Mouse (Mus musculus): ENCODE data around the gene Gm49321. TPM values are rescaled to one million over a fixed set of nuclear protein-coding genes. Genes with fewer than 3 reads are reported as not detected.

Gm49321 gene
- polyA plus RNA-seq (2015; fragmentation: Nextera tagmentation; extraction: Ambion mirVana), result 18.0 and 22.7 TPM in 2 replicates

DNA sequence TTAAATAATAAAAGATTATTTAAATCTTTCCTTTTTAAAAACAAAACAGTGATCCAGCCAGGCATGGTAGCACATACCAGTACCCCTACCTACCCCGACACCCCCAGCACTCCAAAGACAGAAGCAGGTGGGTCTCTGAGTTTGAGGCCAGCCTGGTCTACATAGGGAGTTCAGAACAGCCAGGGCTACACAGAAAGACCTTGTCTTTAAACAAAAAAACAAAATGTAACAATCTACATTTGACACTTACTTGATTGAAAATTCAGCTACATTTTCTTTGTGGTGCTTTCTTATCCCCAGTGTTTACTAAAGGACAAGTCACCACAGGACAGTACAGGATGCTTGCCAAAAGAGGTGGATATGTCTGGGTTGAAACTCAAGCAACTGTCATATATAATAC lies at the start of gene Gm49321:
Gene Gm49321, plus strand, starts transcription at position 301 of the 400 bp plus-strand sequence.
- Histone ChIP-seq H3K9ac (no peak within 1 kb of the TSS), H3K4me1 (replicated peaks) (no peaks in the 10 kb centered on the region), H3K9me3 (no peaks in the 10 kb centered on the region), H3K27ac (replicated peaks) (no peak within 1 kb of the TSS), H3K27me3 (no peaks in the 10 kb centered on the region), H3K36me3 (peaks cover 79% of the 10 kb centered on the region), H3K4me3 (no peak within 1 kb of the TSS), H3K4me2 (no peak within 1 kb of the TSS)
- WGBS, result 81% methylated on average over 1 of the region's 1 CpGs
- no peak for ATAC-seq (ENCODE audit: low read depth)

DNA sequence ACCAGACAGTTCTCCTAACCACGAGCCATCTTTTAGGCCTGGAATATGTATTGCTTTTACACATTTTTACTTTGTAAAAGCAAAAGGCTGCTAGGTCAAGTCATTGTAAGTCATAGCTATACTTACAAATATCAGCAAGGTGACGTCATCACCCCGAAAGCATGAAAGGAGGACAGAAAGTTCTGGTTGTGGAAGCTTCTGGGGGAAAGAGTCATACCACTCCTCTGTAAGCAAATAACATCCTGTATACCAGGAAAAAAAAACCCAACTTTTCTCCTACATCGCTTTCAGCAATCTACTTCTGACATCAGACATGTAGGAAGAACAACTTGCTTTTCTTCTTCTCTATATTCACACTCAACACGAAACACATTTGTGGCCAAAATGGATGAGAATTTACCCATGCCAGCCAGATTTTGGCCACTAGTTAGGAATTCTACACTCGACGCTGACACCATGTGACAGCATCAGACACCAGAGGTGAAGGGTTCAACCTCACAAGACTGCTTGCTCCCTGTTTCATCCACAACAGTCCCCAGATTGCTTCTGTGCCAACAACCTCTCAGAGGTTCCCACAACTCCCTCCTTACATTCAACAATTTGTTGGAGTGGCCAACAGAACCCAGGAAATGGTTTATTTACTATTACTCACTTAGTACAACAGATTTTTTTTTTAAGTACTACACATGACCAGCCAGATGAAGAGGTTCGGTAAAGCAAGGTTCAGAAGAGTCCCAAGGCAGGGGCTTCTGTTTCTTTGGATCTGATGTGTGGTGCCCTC lies 49.3 kb upstream of the Gm49321 start:
- Histone ChIP-seq H3K4me1 (replicated peaks) (peaks cover 9% of the 10 kb centered on the region), H3K27me3 (no peaks in the 10 kb centered on the region), H3K4me3 (no peak overlapping the region), H3K36me3 (no peaks in the 10 kb centered on the region), H3K4me2 (no peak overlapping the region), H3K27ac (replicated peaks) (no peak overlapping the region), H3K9me3 (no peaks in the 10 kb centered on the region), H3K9ac (no peak overlapping the region)
- no peak for ATAC-seq (ENCODE audit: low read depth)
- WGBS, result 91% methylated on average over 8 of the region's 8 CpGs

DNA sequence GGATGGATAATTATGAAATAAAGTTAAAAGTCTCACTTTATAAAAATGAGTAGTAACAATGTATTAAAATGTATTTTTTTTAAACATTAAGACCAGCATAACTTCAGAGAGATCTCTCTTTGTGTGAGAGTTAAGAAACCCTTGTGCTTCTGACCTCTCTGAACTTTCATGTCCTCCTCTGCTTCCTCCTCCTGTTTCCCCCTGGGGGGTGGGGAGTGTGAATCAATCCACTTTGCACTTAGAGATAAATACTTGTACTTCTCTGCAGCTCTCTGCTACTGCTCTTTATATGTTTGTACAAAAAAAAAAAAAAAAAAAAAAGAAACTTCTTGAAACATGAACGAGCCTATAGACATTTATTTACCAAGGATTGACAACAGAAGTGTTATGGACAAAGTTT lies 47.9 kb upstream of the Gm49321 start:
- Histone ChIP-seq H3K4me1 (replicated peaks) (peaks cover 11% of the 10 kb centered on the region), H3K9me3 (no peaks in the 10 kb centered on the region), H3K27me3 (no peaks in the 10 kb centered on the region), H3K27ac (replicated peaks) (no peak overlapping the region), H3K4me3 (no peak overlapping the region), H3K4me2 (no peak overlapping the region), H3K9ac (no peak overlapping the region), H3K36me3 (no peaks in the 10 kb centered on the region)
- no peak for ATAC-seq (ENCODE audit: low read depth)
- 71% methylated on average over 1 of the region's 1 CpGs for WGBS

DNA sequence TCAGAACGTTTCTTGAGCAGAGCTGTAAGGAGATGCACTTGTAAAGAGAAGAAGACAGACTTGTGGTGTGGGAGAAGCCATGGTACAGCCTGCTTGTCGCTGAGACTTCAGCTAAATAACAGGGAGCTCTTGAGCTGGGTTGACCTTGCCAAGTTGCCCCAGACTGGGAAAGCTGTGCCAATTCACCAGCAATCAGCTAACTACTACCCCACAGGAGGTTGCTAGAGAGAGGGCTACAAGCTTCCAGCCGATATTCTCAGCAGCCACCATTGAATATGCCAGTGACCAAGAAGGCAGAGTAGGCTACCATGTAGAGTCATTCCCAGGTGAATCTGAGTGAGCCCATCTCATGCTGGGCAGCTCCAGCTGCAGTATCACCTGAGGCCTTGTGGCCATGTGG lies 47.4 kb upstream of the Gm49321 start:
- Histone ChIP-seq H3K9me3 (no peaks in the 10 kb centered on the region), H3K9ac (no peak overlapping the region), H3K4me3 (no peak overlapping the region), H3K36me3 (no peaks in the 10 kb centered on the region), H3K27me3 (no peaks in the 10 kb centered on the region), H3K4me2 (no peak overlapping the region), H3K4me1 (replicated peaks) (peaks cover 11% of the 10 kb centered on the region), H3K27ac (replicated peaks) (no peak overlapping the region)
- no peak for ATAC-seq (ENCODE audit: low read depth)
- WGBS, result 73% methylated on average over 3 of the region's 3 CpGs

DNA sequence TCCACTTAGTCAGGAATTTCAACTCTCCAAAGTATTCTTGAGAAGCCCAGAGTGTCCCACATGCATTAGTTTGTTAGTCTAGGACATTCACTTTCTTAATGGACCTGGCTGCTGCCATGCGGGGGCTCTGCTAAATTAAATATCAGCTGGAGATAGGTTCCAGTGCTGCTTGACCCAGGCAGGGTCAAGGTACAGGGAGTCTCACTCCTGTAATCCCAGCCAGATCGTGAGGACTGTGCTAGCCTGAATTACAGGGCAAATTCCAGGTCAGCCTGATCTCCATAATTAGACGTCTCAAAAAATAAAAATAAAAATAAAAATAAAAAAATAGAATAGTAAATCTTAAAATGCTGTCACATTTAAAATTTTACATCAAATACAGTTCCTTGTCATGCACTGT lies 44.8 kb upstream of the Gm49321 start:
- no peaks in the 10 kb centered on the region for H3K36me3 ChIP-seq
- peaks cover 11% of the 10 kb centered on the region for H3K4me1 ChIP-seq (replicated peaks)
- H3K4me3 ChIP-seq, result no peak overlapping the region
- H3K9ac ChIP-seq, result no peak overlapping the region
- no peaks in the 10 kb centered on the region for H3K9me3 ChIP-seq
- no peak overlapping the region for H3K27ac ChIP-seq (replicated peaks)
- no peaks in the 10 kb centered on the region for H3K27me3 ChIP-seq
- no peak overlapping the region for H3K4me2 ChIP-seq
- no peak for ATAC-seq (ENCODE audit: low read depth)
- 74% methylated on average over 3 of the region's 3 CpGs for WGBS

DNA sequence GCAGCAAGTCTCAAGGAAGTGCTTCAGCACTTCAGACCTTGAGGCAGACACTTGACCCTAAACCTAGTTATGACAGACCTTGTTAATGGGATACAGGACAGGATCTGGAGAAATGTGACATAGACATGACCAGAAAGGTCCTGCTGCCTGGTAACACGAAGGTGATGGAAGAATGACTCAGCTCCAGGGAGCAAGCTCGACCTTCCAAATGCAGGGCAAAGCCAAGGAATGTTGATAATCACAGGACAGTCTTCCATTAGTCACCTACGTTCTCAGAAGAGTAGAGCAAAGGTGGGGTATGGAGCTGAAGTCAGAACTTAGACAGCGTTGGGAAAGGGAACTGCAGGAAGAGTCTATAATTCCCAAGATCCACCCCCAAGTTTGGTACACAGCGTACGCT lies 42.6 kb upstream of the Gm49321 start:
- Histone ChIP-seq H3K27me3 (no peaks in the 10 kb centered on the region), H3K9me3 (no peaks in the 10 kb centered on the region), H3K4me1 (replicated peaks) (peaks cover 11% of the 10 kb centered on the region), H3K27ac (replicated peaks) (no peak overlapping the region), H3K4me3 (no peak overlapping the region), H3K9ac (no peak overlapping the region), H3K4me2 (no peak overlapping the region), H3K36me3 (no peaks in the 10 kb centered on the region)
- 85% methylated on average over 6 of the region's 6 CpGs for WGBS
- ATAC-seq (ENCODE audit: low read depth), result no peak

DNA sequence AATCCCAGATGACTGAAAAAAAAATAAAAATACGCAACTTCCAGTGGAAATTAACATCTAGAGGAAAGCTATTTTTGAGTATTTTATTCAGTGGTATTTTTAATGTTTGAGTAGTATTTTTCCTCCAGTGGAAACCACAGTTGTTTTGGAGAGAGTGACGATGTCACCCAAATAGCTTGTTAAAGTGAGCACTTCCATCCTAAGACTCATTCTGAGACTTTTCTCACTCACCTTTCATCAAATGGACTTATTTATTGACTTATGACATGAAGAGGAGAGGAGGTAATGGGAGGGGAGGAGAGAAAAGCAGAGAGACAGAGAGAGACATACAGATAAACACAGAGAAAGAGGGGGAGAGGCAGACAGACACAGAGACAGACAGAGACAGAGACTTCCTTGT lies 41.8 kb upstream of the Gm49321 start:
- Histone ChIP-seq H3K9me3 (no peaks in the 10 kb centered on the region), H3K4me1 (replicated peaks) (peaks cover 11% of the 10 kb centered on the region), H3K36me3 (no peaks in the 10 kb centered on the region), H3K4me3 (no peak overlapping the region), H3K27me3 (no peaks in the 10 kb centered on the region), H3K9ac (no peak overlapping the region), H3K4me2 (no peak overlapping the region), H3K27ac (replicated peaks) (no peak overlapping the region)
- ATAC-seq (ENCODE audit: low read depth), result no peak
- WGBS, result 89% methylated on average over 2 of the region's 2 CpGs

DNA sequence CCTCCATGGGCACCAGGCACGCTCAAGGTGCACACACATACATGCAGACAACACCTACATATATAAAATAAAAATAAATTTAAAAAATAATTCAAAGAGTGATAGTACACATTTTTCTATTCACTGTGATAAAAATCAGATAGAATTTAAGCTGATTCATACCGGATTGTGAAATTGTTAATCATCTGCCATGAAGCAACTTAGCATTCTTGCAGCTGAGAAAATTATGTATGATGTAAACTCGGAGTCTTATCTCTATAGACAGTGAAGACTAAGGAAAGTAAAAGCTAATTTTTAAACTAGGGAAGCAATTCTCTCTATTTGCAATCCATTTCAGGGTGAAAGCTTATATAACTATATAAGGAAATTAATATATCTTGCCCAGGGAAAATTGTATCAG lies 41.0 kb upstream of the Gm49321 start:
- no peaks in the 10 kb centered on the region for H3K36me3 ChIP-seq
- 84% methylated on average over 3 of the region's 3 CpGs for WGBS
- H3K4me2 ChIP-seq, result no peak overlapping the region
- no peak overlapping the region for H3K9ac ChIP-seq
- H3K4me1 ChIP-seq (replicated peaks), result peaks cover 11% of the 10 kb centered on the region
- H3K27me3 ChIP-seq, result no peaks in the 10 kb centered on the region
- no peak overlapping the region for H3K27ac ChIP-seq (replicated peaks)
- no peak for ATAC-seq (ENCODE audit: low read depth)
- no peak overlapping the region for H3K4me3 ChIP-seq
- no peaks in the 10 kb centered on the region for H3K9me3 ChIP-seq

DNA sequence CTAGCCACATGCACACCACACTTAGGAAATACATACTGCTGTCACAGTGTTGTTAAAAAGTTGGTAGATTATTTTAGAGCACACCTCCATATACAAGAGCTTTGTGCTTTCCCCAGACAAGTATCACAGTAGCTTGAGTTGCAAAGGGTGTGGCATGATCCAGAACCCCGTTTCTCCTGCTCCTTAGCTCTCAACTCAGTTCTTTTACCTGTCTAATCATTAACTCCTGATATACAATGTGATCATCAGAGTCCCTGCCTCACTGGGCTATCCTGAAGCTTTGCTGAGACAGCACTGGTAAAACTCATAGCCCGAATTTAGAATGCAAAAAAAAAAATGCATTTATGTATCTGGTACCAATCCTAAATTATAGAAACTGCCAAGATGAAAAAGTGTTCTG lies 39.2 kb upstream of the Gm49321 start:
- no peak overlapping the region for H3K4me2 ChIP-seq
- H3K27me3 ChIP-seq, result no peaks in the 10 kb centered on the region
- ATAC-seq (ENCODE audit: low read depth), result no peak
- H3K36me3 ChIP-seq, result no peaks in the 10 kb centered on the region
- 0 out of 2 replicates have a peak, but pooled peaks cover 1% of the 10 kb centered on the region for H3K4me1 ChIP-seq (replicated peaks)
- no peak overlapping the region for H3K9ac ChIP-seq
- H3K4me3 ChIP-seq, result no peak overlapping the region
- WGBS, result 60% methylated on average over 2 of the region's 2 CpGs
- H3K27ac ChIP-seq (replicated peaks), result no peak overlapping the region
- H3K9me3 ChIP-seq, result no peaks in the 10 kb centered on the region

DNA sequence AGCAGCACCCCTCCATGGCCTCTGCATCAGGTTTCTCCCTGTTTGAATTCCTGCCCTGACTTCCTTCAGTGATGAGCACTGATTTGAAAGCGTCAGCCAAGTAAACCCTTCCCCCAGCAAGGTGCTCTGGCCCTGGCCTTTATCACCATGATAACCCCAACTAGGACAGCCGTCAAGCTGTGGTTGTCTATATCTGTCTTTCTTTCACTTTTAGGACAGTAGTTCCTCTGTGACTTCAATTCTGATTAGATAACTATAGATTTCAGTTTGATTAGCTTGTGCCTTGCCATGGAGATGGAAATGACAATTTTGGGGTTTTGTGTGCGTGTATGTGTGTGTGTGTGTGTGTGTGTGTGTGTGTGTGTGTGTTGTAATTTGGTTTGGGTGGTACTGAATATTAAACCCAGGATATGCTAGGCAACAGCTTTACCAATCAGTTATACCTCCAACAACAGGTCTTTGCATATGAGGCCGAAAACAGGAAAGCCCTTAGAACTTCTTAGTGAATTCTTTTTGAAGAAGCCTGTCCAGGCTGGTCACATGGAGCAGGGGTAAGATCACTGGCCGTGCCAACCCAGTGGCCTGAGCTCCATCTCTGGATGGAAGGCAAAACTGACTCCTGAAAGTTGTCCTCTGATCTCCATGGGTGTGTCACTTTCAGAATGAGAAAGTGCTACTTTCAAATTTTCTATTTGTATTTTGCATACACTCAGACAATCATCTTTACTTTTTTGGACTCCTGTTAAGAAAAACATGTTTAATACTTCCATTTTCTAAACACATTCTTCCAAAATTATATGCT lies 33.1 kb upstream of the Gm49321 start:
- Histone ChIP-seq H3K36me3 (no peaks in the 10 kb centered on the region), H3K27ac (replicated peaks) (no peak overlapping the region), H3K4me1 (replicated peaks) (peaks cover 4% of the 10 kb centered on the region), H3K9me3 (no peaks in the 10 kb centered on the region), H3K27me3 (no peaks in the 10 kb centered on the region; the same call in 1 of the 2 replicates), H3K9ac (no peak overlapping the region), H3K4me2 (no peak overlapping the region), H3K4me3 (no peak overlapping the region)
- no peak for ATAC-seq (ENCODE audit: low read depth)
- 87% methylated on average over 5 of the region's 5 CpGs for WGBS

DNA sequence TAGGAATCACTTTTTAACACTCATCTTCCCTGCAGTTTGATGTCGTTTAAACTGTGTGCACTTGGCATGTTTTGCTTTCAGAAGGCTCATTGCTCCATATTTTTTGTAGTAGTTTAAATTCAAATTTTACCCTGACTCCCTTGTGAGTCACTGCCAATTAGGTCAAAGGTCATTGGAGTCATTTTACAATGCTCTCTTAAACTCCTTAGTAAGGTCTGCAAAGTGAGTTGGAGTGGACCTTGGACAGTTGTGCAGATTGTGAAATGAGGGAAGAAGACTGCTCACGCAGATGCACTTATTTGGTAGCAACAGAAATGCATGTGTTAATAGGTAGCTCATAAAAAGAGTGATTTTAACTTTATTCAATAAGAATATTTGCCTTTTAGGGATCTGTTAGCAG lies 32.4 kb upstream of the Gm49321 start:
- H3K9me3 ChIP-seq, result no peaks in the 10 kb centered on the region
- H3K4me2 ChIP-seq, result no peak overlapping the region
- no peak overlapping the region for H3K9ac ChIP-seq
- peaks cover 10% of the 10 kb centered on the region for H3K4me1 ChIP-seq (replicated peaks)
- H3K36me3 ChIP-seq, result no peaks in the 10 kb centered on the region
- no peak for ATAC-seq (ENCODE audit: low read depth)
- no peak overlapping the region for H3K27ac ChIP-seq (replicated peaks)
- no peaks in the 10 kb centered on the region; the same call in 1 of the 2 replicates for H3K27me3 ChIP-seq
- no peak overlapping the region for H3K4me3 ChIP-seq
- WGBS, result 60% methylated on average over 2 of the region's 2 CpGs

DNA sequence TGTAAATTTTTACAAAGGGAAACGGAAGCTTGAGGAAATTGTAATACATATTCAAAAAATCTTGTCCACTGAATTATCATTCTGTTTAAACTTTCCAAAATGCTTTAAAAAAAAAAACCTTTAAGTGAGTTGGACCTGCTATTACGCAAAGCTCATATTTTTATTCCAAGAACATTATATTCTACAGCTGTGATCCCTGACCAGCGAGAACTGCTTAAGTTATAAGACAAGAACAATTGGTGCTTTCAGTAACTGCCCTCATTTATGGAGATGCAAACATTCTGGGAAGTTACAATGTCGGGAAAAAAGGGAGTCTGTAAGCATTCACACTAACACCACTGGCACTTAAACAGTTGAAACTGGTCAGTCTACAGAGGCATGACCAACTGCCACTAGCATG lies 31.9 kb upstream of the Gm49321 start:
- H3K9me3 ChIP-seq, result no peaks in the 10 kb centered on the region
- H3K4me2 ChIP-seq, result no peak overlapping the region
- no peak overlapping the region for H3K4me3 ChIP-seq
- no peak overlapping the region for H3K9ac ChIP-seq
- no peaks in the 10 kb centered on the region; the same call in 1 of the 2 replicates for H3K27me3 ChIP-seq
- H3K4me1 ChIP-seq (replicated peaks), result peaks cover 15% of the 10 kb centered on the region
- no peak for ATAC-seq (ENCODE audit: low read depth)
- H3K27ac ChIP-seq (replicated peaks), result no peak overlapping the region
- WGBS, result 71% methylated on average over 4 of the region's 4 CpGs
- H3K36me3 ChIP-seq, result no peaks in the 10 kb centered on the region
